Mouse (Mus musculus) ovary, adult 2 months (tissue): ENCODE data around the gene Id2. TPM values are rescaled to one million over a fixed set of nuclear protein-coding genes. Genes with fewer than 3 reads are reported as not detected.

ENCODE experiments used
- polyA plus RNA-seq: library from polyadenylated mRNA; depleted of rRNA; stranded (reverse); fragments of >200 nt; gene quantifications from 2 replicates; pipeline ENCODE4 v1.2.3, GENCODE M21; 2012; rRNA removed

Id2 gene
- polyA plus RNA-seq: 177 and 186 TPM in 2 replicates

GRCm38 (mm10) chr12:25097052-25097209 lies at the start of gene Id2:
Id2 (minus strand) TSS chr12:25097140.

Other genes starting within 250 kb of the Id2 start
- 55.7 and 60.8 TPM in 2 replicates for gene Kidins220, start 122.2 kb downstream of the Id2 start, polyA plus RNA-seq